Mouse (Mus musculus): ENCODE results near the gene Dnajc11. TPM values are rescaled to one million over a fixed set of nuclear protein-coding genes. Genes with fewer than 3 reads are reported as not detected.
A peak's percentile ranks its signal among the peaks of the same experiment; 100 is the strongest.

The Dnajc11 gene
- polyA plus RNA-seq, 1 experiment: 30.1 TPM

GRCm38 (mm10) chr4:151992091-151992490 lies 58.6 kb downstream of the Dnajc11 start:
- TF ChIP-seq GATA1 (IDR thresholded peaks at IDR 0.05; ENCODE audit: low read length): no peak

GRCm38 (mm10) chr4:151993035-151993434 lies 59.5 kb downstream of the Dnajc11 start:
- no peak for TF ChIP-seq GATA1 (IDR thresholded peaks at IDR 0.05; ENCODE audit: low read length)

- peak; percentile 68 for TF ChIP-seq GATA1 (IDR thresholded peaks at IDR 0.05; ENCODE audit: low read length)
These were observed 61.0 kb downstream of the Dnajc11 start for GRCm38 (mm10) chr4:151994228-151995171.

GRCm38 (mm10) chr4:151995371-151996172 lies 62.1 kb downstream of the Dnajc11 start:
- no peak for TF ChIP-seq GATA1 (IDR thresholded peaks at IDR 0.05; ENCODE audit: low read length)

GRCm38 (mm10) chr4:151996173-151996950 lies 62.9 kb downstream of the Dnajc11 start, which contains the start of gene Phf13:
Gene Phf13 (minus strand): TSS chr4:151996258.
- no peak for TF ChIP-seq GATA1 (IDR thresholded peaks at IDR 0.05; ENCODE audit: low read length)

GRCm38 (mm10) chr4:151996951-151997222 lies 63.4 kb downstream of the Dnajc11 start:
- TF ChIP-seq GATA1 (IDR thresholded peaks at IDR 0.05; ENCODE audit: low read length): no peak

- TF ChIP-seq GATA1 (IDR thresholded peaks at IDR 0.05; ENCODE audit: low read length): no peak
These were observed 64.2 kb downstream of the Dnajc11 start for GRCm38 (mm10) chr4:151997701-151998100.

GRCm38 (mm10) chr4:151999481-151999880 lies 66.0 kb downstream of the Dnajc11 start:
- no peak for TF ChIP-seq GATA1 (IDR thresholded peaks at IDR 0.05; ENCODE audit: low read length)

GRCm38 (mm10) chr4:152000906-152001305 lies 67.4 kb downstream of the Dnajc11 start:
- no peak for TF ChIP-seq GATA1 (IDR thresholded peaks at IDR 0.05; ENCODE audit: low read length)

GRCm38 (mm10) chr4:152001335-152001734 lies 67.8 kb downstream of the Dnajc11 start:
- TF ChIP-seq GATA1 (IDR thresholded peaks at IDR 0.05; ENCODE audit: low read length): no peak

- no peak for TF ChIP-seq GATA1 (IDR thresholded peaks at IDR 0.05; ENCODE audit: low read length)
These were observed 68.6 kb downstream of the Dnajc11 start for GRCm38 (mm10) chr4:152002063-152002462.

GRCm38 (mm10) chr4:152006137-152006536 lies 72.6 kb downstream of the Dnajc11 start:
- no peak for TF ChIP-seq GATA1 (IDR thresholded peaks at IDR 0.05; ENCODE audit: low read length)

- no peak for TF ChIP-seq GATA1 (IDR thresholded peaks at IDR 0.05; ENCODE audit: low read length)
These were observed 73.3 kb downstream of the Dnajc11 start for GRCm38 (mm10) chr4:152006812-152007211.

GRCm38 (mm10) chr4:152007481-152008147 lies 74.1 kb downstream of the Dnajc11 start:
- no peak for TF ChIP-seq GATA1 (IDR thresholded peaks at IDR 0.05; ENCODE audit: low read length)

- no peak for TF ChIP-seq GATA1 (IDR thresholded peaks at IDR 0.05; ENCODE audit: low read length)
These were observed 74.6 kb downstream of the Dnajc11 start for GRCm38 (mm10) chr4:152008148-152008500.

Data from G1E-ER4 (cell line).